Mouse (Mus musculus): Measurements from ENCODE around the gene Kif17. TPM values are rescaled to one million over a fixed set of nuclear protein-coding genes. Genes with fewer than 3 reads are reported as not detected.

Gene Kif17
- polyA plus RNA-seq, 1 experiment = 0.48 TPM

DNA sequence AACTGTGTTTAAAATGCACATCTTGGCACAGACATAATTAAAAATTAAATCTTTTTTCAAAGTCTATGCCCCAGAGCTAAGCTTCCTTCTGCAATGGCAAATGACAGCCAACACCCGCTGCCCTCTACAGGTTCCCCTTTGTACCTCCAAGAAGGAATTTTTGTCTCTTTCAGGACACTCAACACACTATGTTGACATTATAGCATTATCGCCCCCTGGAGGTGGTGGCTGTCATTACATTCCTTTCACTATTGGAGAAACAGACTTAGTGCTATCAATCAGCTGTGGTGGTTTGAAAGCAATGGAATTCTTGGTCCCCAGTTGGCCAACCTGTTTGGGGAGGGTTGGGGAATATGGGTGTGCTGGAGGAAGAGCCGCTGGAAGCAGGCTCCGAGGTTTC lies 89.7 kb downstream of the Kif17 start:
- DNase-seq = peak; percentile 72
- no peak for TF ChIP-seq POLR2A (IDR thresholded peaks at IDR 0.05; ENCODE audit: low read depth, low read length)
- TF ChIP-seq CTCF (conservative IDR thresholded peaks at IDR 0.05; ENCODE audit: insufficient read depth, insufficient read length, low read depth, low read length) = peak; percentile 34
- 34% methylated on average over 4 of the region's 4 CpGs for WGBS
- Histone ChIP-seq H3K27ac (ENCODE audit: insufficient read depth, low read depth, low read length) (no peak overlapping the region), H3K4me1 (ENCODE audit: control insufficient read depth, insufficient read depth, low read length) (peaks cover 25% of the 10 kb centered on the region), H3K36me3 (ENCODE audit: control insufficient read depth, insufficient read depth, low read length) (no peaks in the 10 kb centered on the region; the same call in 1 of the 2 replicates), H3K27me3 (replicated peaks; ENCODE audit: control insufficient read depth, insufficient read depth, low read length) (no peaks in the 10 kb centered on the region), H3K4me3 (ENCODE audit: insufficient read depth, low read depth, low read length) (no peak overlapping the region)

DNA sequence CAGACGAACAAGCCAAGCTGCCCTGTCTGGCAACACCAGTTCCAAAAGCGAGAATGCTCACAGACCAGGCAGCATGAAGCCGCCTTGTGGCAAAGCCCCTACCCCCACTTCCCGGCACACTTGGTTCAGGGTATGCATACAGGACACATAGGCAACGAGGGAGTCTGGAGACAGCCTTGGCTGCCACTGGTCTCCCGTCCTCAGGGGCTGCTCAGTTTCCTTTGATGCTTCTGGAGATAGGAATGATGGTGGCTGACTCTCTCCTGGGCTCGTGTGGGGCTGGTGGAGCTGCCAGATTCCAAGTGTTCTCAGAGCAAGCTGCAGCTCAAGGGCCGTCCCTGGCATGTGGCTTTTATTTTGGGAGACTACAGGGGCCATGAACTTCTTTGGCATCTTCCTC lies 91.2 kb downstream of the Kif17 start:
- DNase-seq = no peak
- H3K4me3 ChIP-seq (ENCODE audit: insufficient read depth, low read depth, low read length) = no peak overlapping the region
- 79% methylated on average over 8 of the region's 8 CpGs for WGBS
- no peaks in the 10 kb centered on the region; the same call in 1 of the 2 replicates for H3K36me3 ChIP-seq (ENCODE audit: control insufficient read depth, insufficient read depth, low read length)
- H3K27me3 ChIP-seq (replicated peaks; ENCODE audit: control insufficient read depth, insufficient read depth, low read length) = no peaks in the 10 kb centered on the region
- TF ChIP-seq POLR2A (IDR thresholded peaks at IDR 0.05; ENCODE audit: low read depth, low read length) (no peak), CTCF (conservative IDR thresholded peaks at IDR 0.05; ENCODE audit: insufficient read depth, insufficient read length, low read depth, low read length) (no peak)
- peaks cover 25% of the 10 kb centered on the region for H3K4me1 ChIP-seq (ENCODE audit: control insufficient read depth, insufficient read depth, low read length)
- 0 out of 2 replicates have a peak overlapping the region, but pooled peaks have one; percentile 86 for H3K27ac ChIP-seq (ENCODE audit: insufficient read depth, low read depth, low read length)

DNA sequence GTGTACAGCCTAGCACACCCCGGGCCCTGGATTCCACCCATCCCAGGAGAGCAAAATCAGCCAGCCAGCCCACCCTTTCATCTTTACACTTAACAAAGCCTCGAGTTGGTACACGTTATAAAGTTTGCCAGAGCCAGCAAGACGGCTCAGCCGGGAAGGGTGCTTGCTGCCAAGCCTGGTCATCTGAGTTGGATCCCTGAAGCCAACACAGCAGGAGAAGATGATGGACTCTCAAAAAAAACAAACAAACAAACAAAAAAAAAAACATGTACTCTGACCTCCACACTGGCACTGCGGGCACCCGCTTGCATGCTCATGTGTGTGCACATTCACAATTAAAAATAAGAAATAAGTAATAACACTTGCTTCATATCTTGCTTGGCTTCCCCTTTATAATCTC lies 91.8 kb downstream of the Kif17 start:
- Histone ChIP-seq H3K4me3 (ENCODE audit: insufficient read depth, low read depth, low read length) (no peak overlapping the region), H3K4me1 (ENCODE audit: control insufficient read depth, insufficient read depth, low read length) (peaks cover 25% of the 10 kb centered on the region), H3K36me3 (ENCODE audit: control insufficient read depth, insufficient read depth, low read length) (no peaks in the 10 kb centered on the region; the same call in 1 of the 2 replicates), H3K27me3 (replicated peaks; ENCODE audit: control insufficient read depth, insufficient read depth, low read length) (no peaks in the 10 kb centered on the region), H3K27ac (ENCODE audit: insufficient read depth, low read depth, low read length) (peak overlapping the region; percentile 86; the same call in 1 of the 2 replicates)
- 48% methylated on average over 7 of the region's 7 CpGs for WGBS
- DNase-seq = peak; percentile 66
- no peak for TF ChIP-seq POLR2A (IDR thresholded peaks at IDR 0.05; ENCODE audit: low read depth, low read length)
- TF ChIP-seq CTCF (conservative IDR thresholded peaks at IDR 0.05; ENCODE audit: insufficient read depth, insufficient read length, low read depth, low read length) = no peak

DNA sequence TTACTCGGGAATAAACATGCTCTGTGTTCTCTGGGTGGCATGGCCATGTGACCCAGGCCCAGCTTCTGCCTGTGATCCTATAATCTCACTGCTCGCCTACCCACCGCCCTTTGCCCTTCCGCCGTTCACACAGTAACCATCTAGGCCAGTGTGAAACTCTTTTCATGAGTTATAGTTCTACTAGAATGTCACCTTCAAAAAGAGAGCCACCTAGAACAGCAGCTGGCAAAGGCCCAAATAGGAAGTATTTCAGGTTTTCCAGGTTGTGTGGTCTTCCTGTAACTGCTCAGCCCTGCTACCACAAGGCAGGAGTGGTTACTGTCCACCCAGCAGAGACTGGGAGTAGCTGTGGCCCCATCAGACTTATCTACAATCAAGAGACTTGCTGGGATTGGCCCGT lies 92.5 kb downstream of the Kif17 start:
- 34% methylated on average over 6 of the region's 6 CpGs for WGBS
- TF ChIP-seq POLR2A (IDR thresholded peaks at IDR 0.05; ENCODE audit: low read depth, low read length) (no peak), CTCF (conservative IDR thresholded peaks at IDR 0.05; ENCODE audit: insufficient read depth, insufficient read length, low read depth, low read length) (no peak)
- H3K36me3 ChIP-seq (ENCODE audit: control insufficient read depth, insufficient read depth, low read length) = no peaks in the 10 kb centered on the region; the same call in 1 of the 2 replicates
- H3K27me3 ChIP-seq (replicated peaks; ENCODE audit: control insufficient read depth, insufficient read depth, low read length) = no peaks in the 10 kb centered on the region
- no peak overlapping the region for H3K4me3 ChIP-seq (ENCODE audit: insufficient read depth, low read depth, low read length)
- H3K4me1 ChIP-seq (ENCODE audit: control insufficient read depth, insufficient read depth, low read length) = peaks cover 29% of the 10 kb centered on the region
- H3K27ac ChIP-seq (ENCODE audit: insufficient read depth, low read depth, low read length) = peak overlapping the region; percentile 86
- DNase-seq = peak; percentile 96

DNA sequence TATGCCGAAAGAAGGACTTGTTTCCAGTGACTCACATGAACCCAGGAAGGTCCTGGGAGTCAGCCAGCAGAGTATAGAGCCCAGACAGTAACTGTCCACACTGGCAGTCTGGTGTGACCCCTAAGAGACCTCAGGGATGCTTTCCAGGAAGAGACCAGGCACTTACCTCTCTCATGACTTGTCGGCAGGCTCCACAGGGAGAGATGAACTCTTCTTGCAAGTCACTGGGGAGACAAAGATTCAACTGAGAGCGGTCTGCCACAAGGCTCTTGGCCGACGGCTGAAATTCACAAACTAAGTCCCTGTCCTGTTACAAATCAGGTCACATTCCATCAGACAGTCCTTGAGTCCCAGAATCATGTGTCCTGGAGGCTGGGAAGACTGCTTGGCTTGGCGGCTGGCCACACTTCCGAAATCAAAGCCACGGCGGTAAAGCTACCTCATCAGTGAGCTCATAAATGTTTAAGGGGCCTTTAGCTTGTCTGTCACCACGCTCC lies 93.2 kb downstream of the Kif17 start:
- H3K36me3 ChIP-seq (ENCODE audit: control insufficient read depth, insufficient read depth, low read length) = no peaks in the 10 kb centered on the region; the same call in 1 of the 2 replicates
- WGBS = 35% methylated on average over 10 of the region's 10 CpGs
- H3K4me3 ChIP-seq (ENCODE audit: insufficient read depth, low read depth, low read length) = no peak overlapping the region
- no peak for TF ChIP-seq POLR2A (IDR thresholded peaks at IDR 0.05; ENCODE audit: low read depth, low read length)
- no peak for TF ChIP-seq CTCF (conservative IDR thresholded peaks at IDR 0.05; ENCODE audit: insufficient read depth, insufficient read length, low read depth, low read length)
- no peaks in the 10 kb centered on the region for H3K27me3 ChIP-seq (replicated peaks; ENCODE audit: control insufficient read depth, insufficient read depth, low read length)
- H3K27ac ChIP-seq (ENCODE audit: insufficient read depth, low read depth, low read length) = peak overlapping the region; percentile 73
- DNase-seq = peak; percentile 80
- peaks cover 34% of the 10 kb centered on the region for H3K4me1 ChIP-seq (ENCODE audit: control insufficient read depth, insufficient read depth, low read length)

DNA sequence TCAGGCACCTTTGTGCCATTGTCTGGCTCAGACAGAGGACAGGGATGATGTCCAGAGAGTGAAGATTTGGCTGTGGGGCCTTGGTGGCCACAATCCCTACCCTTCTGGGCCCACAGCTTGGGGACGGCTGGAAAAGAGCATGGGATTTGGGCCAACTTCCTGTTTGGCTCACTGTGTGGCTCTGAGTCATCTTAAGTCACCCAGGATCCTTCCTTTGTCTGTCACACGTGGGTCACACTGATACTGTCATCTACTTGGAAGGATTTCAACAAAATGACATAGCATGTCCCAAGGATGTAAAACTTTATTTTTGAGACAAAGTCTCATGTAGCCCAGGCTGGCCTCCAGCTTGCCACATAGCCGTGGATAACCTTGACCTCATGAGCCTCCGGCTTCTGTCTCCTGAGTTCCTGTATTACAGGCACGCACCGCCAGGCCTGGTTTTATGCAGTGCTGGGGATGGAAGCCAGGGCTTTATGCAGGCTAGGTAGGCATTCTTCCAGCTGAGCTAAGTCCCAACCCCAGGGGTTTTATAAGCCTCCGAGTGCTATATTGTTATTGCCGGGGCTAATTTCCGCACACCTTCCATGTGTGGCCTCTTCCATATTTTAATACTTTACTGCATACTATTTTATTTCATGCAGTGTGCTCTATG lies 94.8 kb downstream of the Kif17 start:
- Histone ChIP-seq H3K27me3 (replicated peaks; ENCODE audit: control insufficient read depth, insufficient read depth, low read length) (no peaks in the 10 kb centered on the region), H3K4me3 (ENCODE audit: insufficient read depth, low read depth, low read length) (no peak overlapping the region), H3K27ac (ENCODE audit: insufficient read depth, low read depth, low read length) (0 out of 2 replicates have a peak overlapping the region, but pooled peaks have one; percentile 0), H3K4me1 (ENCODE audit: control insufficient read depth, insufficient read depth, low read length) (peaks cover 41% of the 10 kb centered on the region), H3K36me3 (ENCODE audit: control insufficient read depth, insufficient read depth, low read length) (no peaks in the 10 kb centered on the region; the same call in 1 of the 2 replicates)
- WGBS = 49% methylated on average over 9 of the region's 9 CpGs
- TF ChIP-seq POLR2A (IDR thresholded peaks at IDR 0.05; ENCODE audit: low read depth, low read length) (no peak), CTCF (conservative IDR thresholded peaks at IDR 0.05; ENCODE audit: insufficient read depth, insufficient read length, low read depth, low read length) (no peak)
- DNase-seq = peak; percentile 71

DNA sequence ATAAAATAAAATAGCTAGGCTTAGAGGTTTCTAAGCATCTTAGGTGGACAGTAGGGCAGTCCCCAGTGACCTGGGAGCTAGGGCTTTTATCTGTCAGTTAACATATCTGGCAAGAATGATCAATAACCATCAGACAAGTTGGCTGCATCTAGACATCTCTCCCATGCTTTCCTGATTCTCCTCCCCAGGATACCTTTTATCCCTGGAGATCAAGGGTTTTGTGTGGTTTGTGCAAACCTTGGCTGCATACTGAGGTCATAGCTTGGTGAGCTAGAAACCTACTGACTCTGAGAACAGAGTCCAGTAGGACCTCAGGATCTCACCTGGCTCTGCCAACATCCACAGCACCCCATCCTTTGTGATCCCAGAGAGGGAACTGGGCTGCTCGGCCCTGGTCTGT lies 97.0 kb downstream of the Kif17 start:
- peaks cover 33% of the 10 kb centered on the region for H3K4me1 ChIP-seq (ENCODE audit: control insufficient read depth, insufficient read depth, low read length)
- 60% methylated on average over 1 of the region's 1 CpGs for WGBS
- no peaks in the 10 kb centered on the region for H3K36me3 ChIP-seq (ENCODE audit: control insufficient read depth, insufficient read depth, low read length)
- no peak overlapping the region for H3K4me3 ChIP-seq (ENCODE audit: insufficient read depth, low read depth, low read length)
- peak; percentile 33 for DNase-seq
- no peak overlapping the region for H3K27ac ChIP-seq (ENCODE audit: insufficient read depth, low read depth, low read length)
- no peaks in the 10 kb centered on the region for H3K27me3 ChIP-seq (replicated peaks; ENCODE audit: control insufficient read depth, insufficient read depth, low read length)
- TF ChIP-seq POLR2A (IDR thresholded peaks at IDR 0.05; ENCODE audit: low read depth, low read length) (no peak), CTCF (conservative IDR thresholded peaks at IDR 0.05; ENCODE audit: insufficient read depth, insufficient read length, low read depth, low read length) (no peak)
